Mouse (Mus musculus) cerebellum, adult (tissue): ENCODE data around the gene Stk39.

Experiments used
- ATAC-seq: cut with Nextera tagmentation; 2 replicates; pipeline ENCODE4 v1.9.2; 2017; ENCODE audit warnings: mild to moderate bottlenecking, moderate library complexity, mixed read lengths; ENCODE audit not compliant: insufficient number of reproducible peaks, low FRiP score, low TSS enrichment

Stk39 gene

DNA sequence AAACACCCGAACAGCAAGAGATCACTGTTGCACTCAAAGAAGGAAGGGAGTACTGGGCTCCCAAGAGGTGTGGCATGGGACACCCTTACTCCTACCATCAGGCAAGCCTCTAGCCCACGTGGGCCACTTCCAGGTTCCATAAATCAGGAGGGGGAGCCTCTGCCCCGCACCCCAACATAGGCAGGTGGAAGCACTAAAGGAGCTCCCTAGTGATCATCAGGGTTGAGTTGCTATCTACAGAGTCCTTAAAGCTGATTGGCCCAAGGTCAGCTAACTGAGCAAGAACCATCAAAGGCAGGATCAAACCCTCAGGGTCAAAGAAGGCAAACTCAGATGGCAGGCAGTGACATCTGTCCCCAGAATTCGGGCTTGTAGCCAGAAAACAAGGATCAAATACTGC, 8.3 kb downstream of the Stk39 start:
- ATAC-seq, result no peak

DNA sequence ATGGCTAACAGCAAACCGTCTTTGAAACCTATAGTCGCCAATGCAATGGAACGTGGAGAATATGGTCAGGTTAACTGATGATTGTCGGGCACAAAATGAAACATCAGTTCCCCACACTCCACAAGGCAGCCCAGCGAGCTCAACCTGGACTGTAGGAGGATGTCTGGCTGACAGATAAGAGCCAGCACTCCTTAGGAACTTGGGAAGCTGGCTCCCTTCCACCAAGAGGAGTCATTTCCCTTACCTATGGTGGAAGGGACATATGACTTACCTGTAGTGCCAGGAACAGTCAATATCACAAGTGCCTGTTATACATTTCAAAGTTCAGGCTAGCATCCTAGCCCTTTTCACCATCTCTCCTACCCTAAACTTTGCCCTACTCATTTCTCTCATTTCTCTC, 14.0 kb downstream of the Stk39 start:
- no peak for ATAC-seq

DNA sequence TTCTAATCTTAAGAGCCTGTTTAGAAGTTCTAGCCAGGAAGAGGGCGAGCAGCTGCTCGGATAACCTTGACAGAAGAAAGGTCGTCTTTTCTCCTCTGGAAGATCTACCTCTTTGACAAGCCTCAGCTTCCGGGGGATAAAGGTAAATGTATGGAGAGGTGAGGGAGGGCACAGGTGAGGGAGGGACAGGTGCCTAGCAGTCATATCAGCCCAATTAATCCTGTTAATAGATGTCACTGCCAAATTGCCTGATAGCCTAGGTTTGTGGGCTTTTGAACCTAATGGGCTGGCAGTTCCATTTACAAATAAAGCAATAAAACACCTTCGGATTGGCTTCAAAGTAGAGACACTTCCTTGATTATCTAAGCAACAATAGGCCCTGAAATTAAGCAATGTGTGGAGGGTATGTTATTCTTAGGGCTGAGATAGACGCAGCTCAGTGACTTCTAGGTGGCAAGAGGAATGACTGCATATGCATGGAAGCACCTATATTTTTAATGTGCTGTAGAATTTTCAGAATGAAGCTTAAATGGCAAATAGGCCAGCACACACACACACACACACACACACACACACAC, 14.5 kb downstream of the Stk39 start:
- no peak for ATAC-seq

DNA sequence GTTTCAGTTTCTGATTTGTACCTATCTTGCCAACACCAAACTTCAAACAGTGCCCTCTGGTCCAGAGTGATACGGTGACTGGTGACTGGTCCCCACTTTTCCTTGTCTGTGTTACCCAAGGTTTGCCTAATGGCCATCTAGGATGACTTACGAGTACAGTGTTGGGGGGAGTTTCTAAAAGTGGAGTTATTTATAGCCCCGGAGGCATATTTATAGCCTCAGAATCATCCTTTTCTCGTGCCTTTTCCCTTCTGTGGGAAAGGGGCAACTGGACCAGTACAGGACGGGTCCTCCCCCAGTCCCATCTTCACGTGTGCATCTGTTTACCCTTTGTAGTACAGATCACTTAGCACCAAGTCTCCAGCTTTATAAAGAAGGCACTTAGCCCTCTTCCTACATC, 15.2 kb downstream of the Stk39 start:
- ATAC-seq, result no peak

DNA sequence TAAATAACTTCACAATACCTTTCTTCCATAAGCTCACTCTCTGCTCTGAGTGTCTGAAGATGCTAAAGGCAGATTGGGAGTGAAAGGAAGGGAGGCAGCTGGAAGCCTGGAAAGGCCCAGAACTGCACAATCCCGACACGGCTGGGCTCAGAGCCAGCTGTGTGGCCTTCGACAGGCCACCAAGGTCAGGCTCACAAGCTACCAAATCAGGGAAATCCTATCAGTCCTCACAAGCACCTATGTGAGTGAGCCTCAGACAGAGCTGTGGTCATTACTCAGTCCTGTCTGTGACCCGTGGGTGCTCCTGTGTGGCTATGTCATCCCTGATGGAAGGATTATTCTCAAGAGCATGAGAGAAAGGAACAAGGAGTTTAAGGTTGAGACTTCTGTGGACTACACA, 19.7 kb downstream of the Stk39 start:
- no peak for ATAC-seq

DNA sequence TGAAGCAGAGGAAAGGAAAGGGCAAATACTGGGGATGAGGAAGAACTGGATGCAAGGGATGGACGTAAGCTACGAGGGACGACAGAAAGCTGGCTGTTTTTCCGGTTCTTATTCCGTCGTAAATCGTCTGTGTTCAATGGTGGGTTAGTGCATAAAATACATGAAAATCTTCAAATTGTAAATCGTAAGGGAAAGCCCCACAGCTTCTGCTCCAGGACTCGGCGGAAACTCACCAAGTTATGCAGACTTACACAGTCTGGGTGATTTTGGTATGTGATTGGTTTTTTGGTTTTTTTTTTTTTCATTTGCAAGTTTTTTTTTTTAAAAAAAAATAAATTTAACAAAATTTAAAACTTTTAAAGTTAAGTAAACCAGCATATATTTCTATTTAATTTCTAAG, 24.0 kb downstream of the Stk39 start:
- ATAC-seq, result no peak

DNA sequence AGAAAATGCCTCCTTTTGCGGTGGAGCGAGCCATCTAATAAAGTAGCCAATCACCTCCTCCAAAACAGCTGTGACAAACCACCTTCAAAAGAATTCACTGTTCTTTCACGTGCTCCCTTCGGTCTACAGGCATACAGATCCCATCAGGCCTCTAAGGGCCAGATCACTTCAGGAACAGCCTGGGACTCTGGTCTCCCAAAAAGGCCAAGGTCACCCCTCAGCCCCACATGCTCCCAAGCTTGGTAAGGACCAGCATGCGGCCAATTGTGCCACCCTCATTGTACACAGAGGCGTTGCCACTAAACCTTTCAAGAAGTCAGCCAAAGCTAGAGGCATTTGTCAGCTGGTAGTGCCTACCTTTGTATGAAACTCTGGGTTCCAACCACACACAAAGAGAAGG, 28.9 kb downstream of the Stk39 start:
- ATAC-seq, result no peak

DNA sequence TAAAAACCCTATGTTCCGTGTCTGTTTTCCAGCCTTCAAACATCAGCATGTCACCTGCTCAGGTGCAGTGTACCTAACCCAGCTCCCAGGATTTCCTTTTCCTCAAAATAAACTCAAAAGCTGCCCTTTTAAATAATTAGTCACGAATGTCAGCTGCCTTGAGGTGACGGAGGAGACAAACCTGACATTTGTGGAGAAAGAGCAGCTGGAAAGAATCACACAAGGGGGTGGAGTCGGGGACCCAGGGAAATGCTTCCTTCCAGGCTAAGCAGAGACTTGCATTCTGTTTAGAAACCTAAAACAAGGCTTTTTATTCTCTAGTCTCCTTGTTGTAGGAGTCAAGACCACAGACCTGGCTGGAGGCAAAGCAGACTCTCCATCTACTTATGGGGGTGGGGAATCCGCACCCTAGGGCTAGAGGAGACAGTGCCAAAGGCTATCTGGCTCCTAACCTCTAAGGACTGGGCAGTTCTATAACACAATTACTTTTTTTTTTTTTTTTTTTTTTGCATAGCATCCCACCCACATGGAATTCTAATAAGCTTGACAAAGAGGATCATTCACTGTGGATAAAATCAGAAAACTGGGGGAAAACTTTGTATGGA, 29.9 kb downstream of the Stk39 start:
- no peak for ATAC-seq

DNA sequence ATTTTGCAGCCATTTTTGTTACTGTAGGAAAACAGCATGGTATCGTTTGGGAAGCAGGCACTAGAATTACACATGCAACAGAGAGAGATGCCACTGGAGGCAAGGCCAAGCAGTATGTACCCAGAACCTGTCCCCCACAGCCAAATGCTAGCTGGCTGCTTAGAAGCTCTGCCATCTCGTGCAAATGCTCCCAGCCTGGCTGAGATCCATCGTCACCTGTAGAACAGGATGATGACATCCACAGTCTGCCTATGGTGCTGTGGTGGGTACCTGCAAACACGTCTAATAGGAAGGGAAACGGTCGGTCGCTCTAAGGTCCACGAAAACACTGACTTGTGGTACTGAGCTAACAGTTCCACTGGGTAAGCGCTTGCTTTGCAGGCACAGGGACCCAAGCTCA, 32.5 kb downstream of the Stk39 start:
- ATAC-seq, result peak; percentile 64; the same call in 1 of the 2 replicates

DNA sequence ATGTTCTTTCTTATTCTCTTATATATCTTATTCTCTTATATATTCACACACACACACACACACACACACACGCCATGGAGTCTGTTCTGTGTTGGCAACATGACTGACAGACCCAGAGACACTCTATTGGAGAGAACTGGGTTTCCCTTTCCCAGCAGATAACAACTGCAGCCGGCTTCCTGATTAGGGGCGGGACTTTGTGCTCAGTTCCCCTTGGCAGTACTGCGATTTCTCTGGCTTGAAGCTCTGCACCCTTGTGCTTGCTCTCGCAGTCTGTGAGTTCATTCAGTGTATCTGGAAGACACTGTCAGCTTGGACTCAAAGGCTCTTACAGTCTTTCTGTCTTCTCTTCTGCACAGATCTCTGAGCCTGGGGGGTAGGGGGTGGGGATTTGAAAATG, 34.1 kb downstream of the Stk39 start:
- no peak for ATAC-seq

DNA sequence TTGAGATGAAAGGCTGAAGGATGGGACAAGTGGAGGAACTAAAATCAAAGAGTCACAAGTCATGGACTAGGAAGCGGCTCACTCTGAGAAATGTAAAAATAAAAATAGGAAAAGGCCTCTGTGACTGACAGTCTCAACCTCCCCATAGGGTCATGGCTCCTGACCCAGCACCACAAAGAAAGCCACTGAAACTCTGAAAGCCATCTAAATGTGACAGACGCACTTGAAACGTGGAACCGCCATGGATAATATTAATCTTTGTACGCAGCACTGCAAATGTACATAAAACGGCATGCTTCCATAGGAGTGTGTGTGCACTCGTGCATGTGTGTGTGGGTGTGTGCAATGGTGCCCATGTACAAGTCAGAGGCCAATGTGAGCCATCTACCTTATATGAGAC, 34.9 kb downstream of the Stk39 start:
- ATAC-seq, result no peak

DNA sequence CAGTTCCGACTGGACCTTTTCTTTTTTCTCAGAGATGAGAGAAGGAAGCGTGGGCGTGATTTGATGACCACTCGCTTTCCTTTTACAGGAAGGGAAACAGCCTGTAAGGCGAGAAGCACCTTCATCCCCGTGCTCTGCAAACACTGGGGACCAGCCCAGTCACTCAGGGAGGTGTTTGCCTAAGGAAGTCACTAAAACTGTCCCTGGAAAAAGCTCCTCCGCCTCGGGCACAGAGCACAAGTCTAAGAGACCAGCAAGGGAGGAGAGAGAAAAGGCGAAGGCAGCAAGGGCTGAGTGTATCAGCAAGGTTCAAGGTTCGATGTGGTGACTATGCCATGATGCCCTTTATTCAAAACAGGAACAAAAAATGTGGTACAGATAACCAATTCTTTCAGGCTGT, 35.8 kb downstream of the Stk39 start:
- no peak for ATAC-seq

DNA sequence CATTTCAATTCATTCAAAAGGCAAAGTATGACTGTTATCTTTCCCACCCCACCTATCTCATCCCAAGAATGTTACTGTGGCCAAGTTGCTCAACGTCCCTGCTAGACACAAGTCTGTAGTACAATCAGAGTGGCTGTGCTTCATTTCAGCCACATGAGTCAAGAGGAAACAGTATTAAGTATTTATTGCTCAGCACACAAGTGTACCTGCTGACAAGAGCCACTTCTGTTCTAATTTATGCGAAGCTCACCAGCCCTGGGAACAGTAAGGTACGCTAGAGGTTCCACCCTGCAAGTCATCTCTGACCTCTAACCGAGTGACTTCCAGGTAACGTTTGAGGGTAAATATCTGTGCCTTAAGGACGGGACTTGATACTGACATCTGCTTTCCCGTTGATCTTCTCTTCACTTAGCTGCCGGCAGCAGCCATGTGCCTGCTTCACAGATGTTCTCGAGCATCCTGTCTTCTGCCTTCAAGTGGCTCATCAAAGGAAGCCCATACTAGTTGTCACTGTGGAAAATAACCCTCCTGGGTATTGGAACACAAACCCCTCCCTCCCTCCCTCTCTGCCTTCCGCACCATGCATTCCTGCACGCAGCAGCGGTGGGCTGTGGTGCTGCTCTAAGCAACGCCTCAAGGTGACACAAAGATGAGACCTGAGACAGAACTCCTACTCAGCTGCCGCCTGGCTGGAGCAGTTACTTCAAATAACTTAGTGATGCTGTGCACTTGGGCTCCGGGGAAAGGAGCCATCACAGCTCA, 36.4 kb downstream of the Stk39 start:
- no peak for ATAC-seq

DNA sequence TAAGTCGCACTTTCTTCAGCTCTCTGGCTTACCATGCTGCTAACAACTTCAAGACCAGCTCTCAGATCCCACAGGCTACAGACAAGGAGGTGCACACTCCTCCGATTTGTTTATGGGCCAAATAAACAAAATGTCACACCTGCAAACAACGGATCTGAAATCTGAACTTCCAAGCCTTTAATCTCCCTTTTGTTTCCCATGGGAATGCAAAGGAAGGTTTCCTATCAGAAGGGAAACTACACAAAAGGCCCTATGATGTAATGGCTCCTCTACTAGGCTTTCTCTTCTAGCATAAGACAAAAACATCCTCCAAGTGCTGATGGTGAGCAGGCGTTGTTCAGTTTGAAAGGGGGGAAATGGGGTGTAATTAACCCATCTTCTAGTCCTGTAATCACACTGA, 37.1 kb downstream of the Stk39 start:
- no peak for ATAC-seq

DNA sequence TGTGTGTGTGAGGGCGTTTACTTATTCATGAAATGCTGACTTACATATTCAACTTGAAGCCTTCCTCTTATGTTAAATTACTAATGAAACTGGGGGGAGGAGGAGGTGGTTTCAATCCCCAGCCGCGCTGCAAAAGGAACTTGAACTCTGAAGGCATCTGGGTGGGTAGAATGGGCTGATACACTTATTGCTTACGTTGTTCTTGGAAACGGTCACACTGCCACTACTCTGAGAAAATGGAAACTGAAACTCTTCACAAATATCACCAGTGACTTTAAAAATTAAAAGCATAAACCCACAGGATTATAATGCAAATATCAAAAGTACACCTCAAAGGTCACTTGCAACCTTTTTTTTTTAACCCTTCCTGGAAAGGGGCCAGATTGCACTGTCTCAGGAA, 37.5 kb downstream of the Stk39 start:
- ATAC-seq, result no peak

DNA sequence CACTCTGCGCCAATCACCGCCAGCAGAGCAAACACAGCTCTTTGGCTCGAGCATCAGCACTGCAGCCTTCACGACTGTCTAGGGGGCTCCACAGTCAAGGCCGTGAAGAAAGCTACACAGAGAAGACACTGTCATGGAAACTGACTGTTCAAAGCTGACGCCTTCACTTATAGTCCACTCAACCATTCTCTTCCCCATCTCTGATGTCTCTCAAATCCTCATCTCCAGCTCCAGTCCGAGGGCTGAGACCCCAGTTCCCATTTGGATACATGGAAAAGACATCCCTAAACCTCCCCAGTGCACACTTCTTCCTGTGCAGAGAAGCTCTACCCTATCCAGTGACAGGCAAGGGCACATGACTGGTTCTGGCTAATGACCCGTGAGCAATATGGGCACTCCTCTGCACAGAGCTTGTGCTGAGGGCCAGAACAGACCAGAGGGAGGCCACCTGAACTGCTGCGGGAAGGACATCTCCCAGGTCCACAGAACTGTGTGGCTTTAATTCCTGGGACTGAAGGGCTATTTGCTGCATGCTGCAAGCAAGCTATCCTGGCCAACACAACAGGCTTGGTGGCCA, 38.2 kb downstream of the Stk39 start:
- no peak for ATAC-seq

DNA sequence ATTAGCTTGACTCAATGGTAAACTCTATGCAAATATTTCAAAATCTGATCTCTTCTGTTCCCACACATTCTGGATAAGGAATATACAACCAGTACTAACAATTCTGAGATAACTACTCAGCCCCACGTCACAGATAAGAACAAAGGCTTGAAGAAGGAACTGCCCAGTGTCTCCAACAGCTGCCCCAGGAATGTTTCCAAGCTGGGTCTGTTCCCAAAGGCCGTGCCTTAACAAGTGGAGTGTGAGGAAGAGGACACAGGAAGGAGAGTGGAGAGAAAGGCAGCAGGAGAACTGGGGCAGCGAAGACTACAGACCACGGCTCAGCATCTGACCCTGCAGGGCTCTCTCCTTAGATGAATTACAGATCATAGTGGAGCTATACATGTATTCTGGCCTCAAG, 39.2 kb downstream of the Stk39 start:
- ATAC-seq, result no peak

DNA sequence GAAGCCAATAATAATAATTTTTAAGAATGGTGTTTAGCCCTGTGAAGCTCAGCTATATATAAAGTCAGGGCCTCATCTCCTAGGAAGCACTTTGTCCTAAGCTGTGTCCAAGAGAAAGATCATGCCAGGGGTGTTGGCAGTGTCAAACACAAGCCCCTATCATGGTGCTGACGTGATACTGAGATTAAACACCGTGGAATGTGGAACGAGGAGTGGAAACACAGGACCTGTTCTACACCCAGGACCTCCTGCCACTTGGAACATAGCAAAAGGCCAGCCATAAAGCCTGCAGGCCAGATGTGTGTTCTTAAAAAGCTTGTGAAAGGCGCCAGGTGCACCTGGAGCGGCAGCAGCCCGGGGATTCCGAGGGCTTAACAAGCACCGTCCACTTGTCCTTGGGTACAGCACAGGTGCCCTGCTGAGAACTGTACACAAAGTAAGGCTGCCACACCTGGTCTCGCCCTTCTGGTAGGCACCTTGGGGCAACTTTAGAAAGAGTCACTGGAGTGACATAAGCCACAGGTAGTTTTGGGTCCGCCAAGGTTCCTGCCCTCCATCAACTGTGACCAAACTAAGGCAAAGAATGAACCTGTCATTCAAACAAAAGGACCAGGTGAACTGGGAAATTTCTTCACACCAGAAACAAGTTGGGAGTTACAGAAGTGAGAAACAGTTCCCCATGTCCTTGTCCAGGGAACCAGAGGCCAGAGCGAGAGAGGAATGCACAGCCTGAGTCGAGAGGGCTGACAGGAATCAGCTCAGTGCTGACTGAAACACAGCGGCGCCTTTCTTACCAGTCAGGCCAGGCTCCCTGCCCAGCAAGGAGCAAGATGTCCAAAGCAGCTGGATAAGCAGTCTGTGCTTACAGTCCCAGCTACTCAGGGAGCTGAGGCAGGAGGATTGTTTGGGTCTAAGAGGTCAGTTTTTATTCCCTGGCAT, 40.8 kb downstream of the Stk39 start:
- no peak for ATAC-seq

DNA sequence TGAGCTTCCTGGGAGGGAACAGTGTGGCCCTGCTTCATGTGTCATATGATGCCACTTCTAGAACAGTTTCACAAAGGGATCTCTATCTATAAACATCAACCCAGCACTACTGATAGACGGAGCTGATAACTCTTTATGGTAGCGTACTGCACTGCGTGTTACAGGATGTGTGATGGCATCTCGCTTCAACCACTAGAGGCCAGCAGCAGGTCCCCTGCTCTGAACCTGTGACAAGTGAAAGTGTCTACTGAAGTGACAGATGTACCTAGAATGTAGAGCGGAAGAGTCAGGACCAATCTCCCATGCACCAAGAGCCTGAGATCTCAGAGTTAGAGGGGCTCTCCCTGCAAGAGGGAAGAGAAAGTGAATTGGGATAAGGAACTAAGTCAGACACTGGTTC, 41.6 kb downstream of the Stk39 start:
- ATAC-seq, result 0 out of 2 replicates have a peak, but pooled peaks have one; percentile 12

DNA sequence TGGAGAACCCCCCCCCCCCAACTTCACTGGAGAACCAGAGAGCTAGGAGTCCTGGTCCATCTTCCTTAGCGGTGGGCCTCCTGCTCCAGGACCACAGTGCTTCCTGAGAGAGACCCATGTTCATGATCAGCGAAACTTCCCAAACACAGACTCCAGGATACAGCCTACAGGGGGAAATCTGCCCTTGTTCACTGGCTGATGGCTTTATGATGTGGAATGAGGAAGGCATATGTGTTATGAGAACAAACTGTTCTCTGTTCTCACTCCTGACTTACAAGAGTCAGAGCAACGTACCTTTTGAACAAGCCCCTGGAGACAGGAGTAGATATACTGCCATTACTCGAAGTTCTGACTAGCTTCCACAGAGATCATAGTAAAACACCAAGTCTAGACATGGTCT, 42.6 kb downstream of the Stk39 start:
- no peak for ATAC-seq
